Mouse (Mus musculus) kidney, adult 2 months (tissue): ENCODE results near the gene Vmn2r88. TPM values are rescaled to one million over a fixed set of nuclear protein-coding genes. Genes with fewer than 3 reads are reported as not detected.
"Not testable (repeated sequence)": the region's sequence is repeated elsewhere in the genome, so short reads cannot be mapped to it uniquely, and the experiment has no call there.

Experiments used
- DNase-seq: peaks from one replicate; pipeline ENCODE4 v3.0.0; 2021
- H3K27ac ChIP-seq: fragments of 200-500 bp; 2 replicates; pipeline ENCODE4 v1.5.1; 2012; ENCODE audit warnings: low read depth, low read length, control low read depth, inconsistent platforms; ENCODE audit not compliant: insufficient read depth
- H3K27me3 ChIP-seq: fragments of 200-500 bp; replicated peaks from 2 replicates; pipeline ENCODE4 v1.6.1; 2012; ENCODE audit warnings: mild to moderate bottlenecking, moderate library complexity, low read length, inconsistent platforms; ENCODE audit not compliant: control insufficient read depth, insufficient read depth
- H3K36me3 ChIP-seq: fragments of 200-500 bp; 2 replicates; pipeline ENCODE4 v1.6.1; 2012; ENCODE audit warnings: mild to moderate bottlenecking, moderate library complexity, low read length, inconsistent platforms; ENCODE audit not compliant: control insufficient read depth, insufficient read depth
- H3K4me1 ChIP-seq: fragments of 200-500 bp; 2 replicates; pipeline ENCODE4 v1.6.1; 2011; ENCODE audit warnings: low read length; ENCODE audit not compliant: control insufficient read depth, insufficient read depth
- H3K4me3 ChIP-seq: fragments of 200-500 bp; 2 replicates; pipeline ENCODE4 v1.5.1; 2011; ENCODE audit warnings: mild to moderate bottlenecking, low read depth, low read length, control low read depth; ENCODE audit not compliant: insufficient read depth
- CTCF ChIP-seq: fragments of 200-500 bp; conservative IDR thresholded peaks from 2 replicates; pipeline ENCODE4 v1.5.1; 2011; ENCODE audit warnings: low read depth, mild to moderate bottlenecking, control low read depth, low read length, moderate library complexity, mixed read lengths; ENCODE audit not compliant: insufficient read depth, insufficient read length
- POLR2A ChIP-seq: fragments of 200-500 bp; IDR thresholded peaks from one replicate; pipeline ENCODE4 v1.6.1; 2011; ENCODE audit warnings: low read depth, low read length, control low read depth
- WGBS: fragments of 180-500 bp; shearing (Covaris S2); methylation state at CpG from one replicate; pipeline ENCODE4 v1.1.7; 2018; 5-methylcytosine and 5-hydroxymethylcytosine counted together
- polyA plus RNA-seq: library from polyadenylated mRNA; depleted of rRNA; stranded (reverse); fragments of >200 nt; gene quantifications from 2 replicates; pipeline ENCODE4 v1.2.3, GENCODE M21; 2012; rRNA removed

Gene Vmn2r88
- polyA plus RNA-seq, 1 experiment: not detected

- no peak for TF ChIP-seq CTCF
- 96% methylated on average over 16 of the region's 16 CpGs for WGBS
- no peaks in the 10 kb centered on the region for H3K27me3 ChIP-seq
- H3K36me3 ChIP-seq: no peaks in the 10 kb centered on the region
- no peak for DNase-seq
- H3K4me1 ChIP-seq: no peaks in the 10 kb centered on the region
- H3K4me3 ChIP-seq: no peak overlapping the region
- no peak overlapping the region for H3K27ac ChIP-seq
Measured at GRCm38 (mm10) chr14:51434546-51434945, 23.9 kb downstream of the Vmn2r88 start.

DNA sequence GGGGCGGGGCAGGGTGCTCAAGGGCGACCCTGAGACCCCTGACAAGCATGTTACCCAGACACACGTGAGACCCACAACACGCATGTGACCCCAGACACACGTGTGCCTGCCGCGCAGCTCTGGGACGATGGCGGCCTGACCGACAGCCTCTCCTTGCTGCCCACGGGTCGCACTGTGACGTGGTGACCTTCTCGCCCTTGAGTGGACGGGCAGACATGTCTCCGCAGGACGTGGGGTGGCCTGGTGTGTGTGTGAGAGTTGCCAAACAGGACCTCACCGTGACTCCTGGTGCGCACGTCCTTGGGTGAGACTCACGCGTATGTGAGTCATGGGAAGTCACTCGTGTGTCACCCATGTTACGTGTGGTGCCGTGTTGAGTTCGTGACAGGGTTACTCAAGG, 24.4 kb downstream of the Vmn2r88 start:
- DNase-seq: no peak
- no peak overlapping the region for H3K4me3 ChIP-seq
- 96% methylated on average over 26 of the region's 26 CpGs for WGBS
- no peaks in the 10 kb centered on the region for H3K4me1 ChIP-seq
- TF ChIP-seq CTCF: no peak
- no peak for TF ChIP-seq POLR2A
- H3K27ac ChIP-seq: no peak overlapping the region
- H3K36me3 ChIP-seq: no peaks in the 10 kb centered on the region
- no peaks in the 10 kb centered on the region for H3K27me3 ChIP-seq

DNA sequence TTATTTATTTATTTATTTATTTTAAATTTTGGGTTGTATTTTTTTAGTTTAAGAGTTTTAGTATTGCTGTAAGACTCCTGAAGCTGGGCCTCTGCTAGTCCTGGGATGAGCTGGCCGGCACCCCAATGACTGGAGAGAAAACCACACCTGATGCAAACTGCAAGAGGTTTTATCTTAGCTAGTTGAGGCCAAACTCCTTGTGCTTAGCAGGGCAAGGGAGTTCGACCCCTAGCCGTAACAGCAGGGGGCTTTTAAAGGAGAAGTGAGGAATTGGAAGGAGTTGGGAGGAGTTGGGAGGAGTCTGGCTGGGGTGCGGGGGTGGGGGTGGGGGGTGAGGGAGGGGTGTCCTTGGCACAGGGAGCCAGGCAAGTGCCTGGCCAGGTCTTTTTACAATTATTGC, 28.3 kb downstream of the Vmn2r88 start:
- no peaks in the 10 kb centered on the region for H3K4me1 ChIP-seq
- TF ChIP-seq POLR2A (no peak), CTCF (no peak)
- no peak for DNase-seq
- H3K4me3 ChIP-seq: no peak overlapping the region
- no peaks in the 10 kb centered on the region for H3K36me3 ChIP-seq
- H3K27ac ChIP-seq: no peak overlapping the region
- WGBS: 87% methylated on average over 4 of the region's 4 CpGs
- no peaks in the 10 kb centered on the region for H3K27me3 ChIP-seq

GRCm38 (mm10) chr14:51451557-51451956, 40.9 kb downstream of the Vmn2r88 start, which contains the start of gene Vmn2r89:
TSS of gene Vmn2r89 (plus strand) at chr14:51451857.
- not testable (repeated sequence) for H3K27ac ChIP-seq, H3K4me3 ChIP-seq, DNase-seq, H3K36me3 ChIP-seq, H3K27me3 ChIP-seq, H3K4me1 ChIP-seq
- WGBS: 77% methylated on average over 2 of the region's 2 CpGs

Other genes starting within 250 kb of the Vmn2r88 start
- not detected in 2 replicates for gene Rnase2b, start 248.6 kb upstream of the Vmn2r88 start, polyA plus RNA-seq
- not detected in 2 replicates for gene Ang2, start 211.7 kb upstream of the Vmn2r88 start, polyA plus RNA-seq
- not detected in 2 replicates for gene Ear14, start 207.4 kb upstream of the Vmn2r88 start, polyA plus RNA-seq
- not detected in 2 replicates for gene Rnase2a, start 154.7 kb upstream of the Vmn2r88 start, polyA plus RNA-seq
- not detected in 2 replicates for gene Gm7247, start 49.1 kb upstream of the Vmn2r88 start, polyA plus RNA-seq
- gene Vmn2r89, start 41.0 kb downstream of the Vmn2r88 start, polyA plus RNA-seq: not detected in 2 replicates
- not detected in 2 replicates for gene Gm5622, start 142.0 kb downstream of the Vmn2r88 start, polyA plus RNA-seq
- not detected in 2 replicates for gene Gm17175, start 163.2 kb downstream of the Vmn2r88 start, polyA plus RNA-seq
- not detected in 2 replicates for gene Gm17174, start 181.3 kb downstream of the Vmn2r88 start, polyA plus RNA-seq
- not detected in 2 replicates for gene Gm17078, start 200.5 kb downstream of the Vmn2r88 start, polyA plus RNA-seq
- not detected in 2 replicates for gene Gm4181, start 224.8 kb downstream of the Vmn2r88 start, polyA plus RNA-seq